Mouse (Mus musculus) C2C12 (cell line): ENCODE data around the gene Scyl1. TPM values are rescaled to one million over a fixed set of nuclear protein-coding genes. Genes with fewer than 3 reads are reported as not detected.

Source experiments
- H3K27me3 ChIP-seq: one replicate; pipeline ENCODE4 v1.6.1; 2011; ENCODE audit not compliant: control insufficient read depth, insufficient read depth, insufficient read length
- H3K36me3 ChIP-seq: one replicate; pipeline ENCODE4 v1.6.1; 2011; ENCODE audit not compliant: control insufficient read depth, insufficient read depth
- H3K4me3 ChIP-seq: one replicate; pipeline ENCODE4 v1.5.1; 2011; ENCODE audit warnings: mild to moderate bottlenecking, control low read depth; ENCODE audit not compliant: poor library complexity, insufficient read depth, severe bottlenecking
- H3K79me2 ChIP-seq: one replicate; pipeline ENCODE4 v1.6.1; 2011; ENCODE audit not compliant: control insufficient read depth, insufficient read depth
- H3K79me3 ChIP-seq: one replicate; pipeline ENCODE4 v1.6.1; 2011; ENCODE audit warnings: low read depth, control low read depth
- H3ac ChIP-seq: one replicate; pipeline ENCODE3; 2011; ENCODE audit warnings: low read depth; ENCODE audit not compliant: control insufficient read depth, insufficient read length
- CEBPB ChIP-seq: IDR thresholded peaks from one replicate; pipeline ENCODE4 v1.6.1; 2011; ENCODE audit warnings: low read depth, mild to moderate bottlenecking, control low read depth, moderate library complexity
- CTCF ChIP-seq: IDR thresholded peaks from one replicate; pipeline ENCODE4 v1.5.1; 2011; ENCODE audit not compliant: control insufficient read depth, insufficient read depth, insufficient read length
- FOSL1 ChIP-seq: IDR thresholded peaks from one replicate; pipeline ENCODE4 v1.8.0; 2011; ENCODE audit warnings: mild to moderate bottlenecking, low read length; ENCODE audit not compliant: poor library complexity, insufficient read depth, severe bottlenecking
- MAX ChIP-seq: IDR thresholded peaks from one replicate; pipeline ENCODE4 v1.6.1; 2011; ENCODE audit warnings: mild to moderate bottlenecking, control low read depth
- MYOD1 ChIP-seq: IDR thresholded peaks from one replicate; pipeline ENCODE4 v1.6.1; 2011; ENCODE audit warnings: low read depth; ENCODE audit not compliant: control insufficient read depth, insufficient read length
- MYOG ChIP-seq: IDR thresholded peaks from one replicate; pipeline ENCODE4 v1.6.1; 2011; ENCODE audit not compliant: control insufficient read depth, insufficient read length; ENCODE audit errors: extremely low read depth
- USF1 ChIP-seq: IDR thresholded peaks from one replicate; pipeline ENCODE4 v1.6.1; 2011; ENCODE audit warnings: low read depth, mild to moderate bottlenecking, control low read depth, moderate library complexity
- polyA plus RNA-seq: library from polyadenylated mRNA; unstranded; fragments of >200 nt; fragmentation: generic; extraction: Trizol; gene quantifications from one replicate; pipeline ENCODE4 v1.2.1, GENCODE M21; 2012; ENCODE audit warnings: missing spikeins

The Scyl1 gene
- polyA plus RNA-seq, 1 experiment = 69.6 TPM

DNA sequence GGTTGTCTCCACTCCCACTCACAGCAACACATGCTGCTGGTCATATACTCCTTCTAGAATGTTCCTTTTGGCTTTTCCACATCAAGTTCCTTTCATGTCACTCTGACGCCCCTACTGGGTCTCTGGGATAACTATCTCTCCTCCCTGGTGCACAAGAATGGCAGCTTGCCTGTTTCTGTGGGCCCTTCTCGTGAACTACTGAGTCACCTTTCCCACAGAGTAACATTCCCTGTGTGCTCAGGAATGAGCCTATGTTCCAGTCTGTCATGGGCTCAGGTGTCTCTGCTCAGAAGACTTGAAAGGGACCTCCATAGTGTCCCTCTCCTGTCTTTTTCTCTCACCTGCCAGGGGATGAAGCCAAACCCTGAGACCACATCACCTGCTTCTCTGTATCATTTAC lies 31.8 kb downstream of the Scyl1 start:
- no peak for TF ChIP-seq MYOD1
- no peak for TF ChIP-seq MYOG
- no peak for TF ChIP-seq MAX
- TF ChIP-seq FOSL1 = no peak
- no peak for TF ChIP-seq USF1
- no peak for TF ChIP-seq CTCF
- H3K27me3 ChIP-seq = peaks cover 16% of the 10 kb centered on the region

GRCm38 (mm10) chr19:5734325-5734724 lies 36.9 kb downstream of the Scyl1 start:
- Histone ChIP-seq H3K79me3 (peaks cover 10% of the 10 kb centered on the region), H3ac (no peak overlapping the region), H3K36me3 (peaks cover 10% of the 10 kb centered on the region), H3K27me3 (peaks cover 16% of the 10 kb centered on the region), H3K4me3 (no peak overlapping the region), H3K79me2 (peaks cover 23% of the 10 kb centered on the region)
- TF ChIP-seq USF1 = no peak
- TF ChIP-seq MYOD1 = no peak
- no peak for TF ChIP-seq MYOG
- TF ChIP-seq FOSL1 = no peak
- no peak for TF ChIP-seq CTCF
- no peak for TF ChIP-seq CEBPB

More for the DNA sequence above, 31.8 kb downstream of the Scyl1 start:
- H3K4me3 ChIP-seq = no peak overlapping the region
- peaks cover 15% of the 10 kb centered on the region for H3K79me3 ChIP-seq
- H3ac ChIP-seq = no peak overlapping the region
- no peaks in the 10 kb centered on the region for H3K36me3 ChIP-seq
- H3K79me2 ChIP-seq = peaks cover 29% of the 10 kb centered on the region

DNA sequence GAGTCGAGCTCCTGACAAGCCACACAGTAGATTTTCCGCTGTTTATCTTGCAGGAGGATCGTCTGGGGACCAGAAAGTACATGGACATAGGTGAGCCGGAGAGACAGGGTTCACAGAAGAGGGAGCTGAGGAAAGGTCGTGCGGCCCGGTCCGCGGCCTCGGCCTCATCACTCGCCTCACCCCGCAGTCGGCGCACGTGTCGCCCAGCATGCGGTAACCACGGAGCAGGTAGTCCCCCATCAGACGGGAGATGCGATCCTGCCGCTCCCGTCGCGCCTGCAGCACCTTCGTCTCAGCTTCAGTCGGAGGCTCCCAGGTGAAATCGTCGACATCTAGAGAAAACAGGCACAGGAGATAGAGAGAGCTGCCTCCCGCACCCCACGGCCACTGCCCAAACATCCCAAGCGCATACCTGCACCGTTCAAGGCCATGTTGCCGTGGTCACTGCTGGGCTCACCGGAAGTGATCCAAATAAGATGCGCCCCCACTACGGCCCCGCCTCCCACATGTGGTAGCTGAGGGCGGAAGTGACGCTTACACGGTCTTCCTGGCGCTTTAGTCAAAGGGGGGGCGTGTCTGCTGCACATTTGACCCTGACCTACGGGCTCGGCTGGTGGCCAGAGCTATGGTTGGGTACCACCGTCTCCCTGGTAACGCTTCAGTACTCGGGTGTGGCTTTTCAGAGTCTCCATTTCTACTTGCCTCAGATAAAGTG lies 39.8 kb downstream of the Scyl1 start:
- H3K27me3 ChIP-seq = peaks cover 6% of the 10 kb centered on the region
- H3K79me3 ChIP-seq = peaks cover 25% of the 10 kb centered on the region
- TF ChIP-seq CTCF = no peak
- TF ChIP-seq USF1 = peak; percentile 73
- TF ChIP-seq MYOD1 = no peak
- TF ChIP-seq FOSL1 = no peak
- TF ChIP-seq MAX = no peak
- TF ChIP-seq MYOG = no peak
- peak overlapping the region; percentile 92 for H3K4me3 ChIP-seq
- peak overlapping the region; percentile 60 for H3ac ChIP-seq
- peaks cover 52% of the 10 kb centered on the region for H3K79me2 ChIP-seq
- H3K36me3 ChIP-seq = peaks cover 10% of the 10 kb centered on the region

DNA sequence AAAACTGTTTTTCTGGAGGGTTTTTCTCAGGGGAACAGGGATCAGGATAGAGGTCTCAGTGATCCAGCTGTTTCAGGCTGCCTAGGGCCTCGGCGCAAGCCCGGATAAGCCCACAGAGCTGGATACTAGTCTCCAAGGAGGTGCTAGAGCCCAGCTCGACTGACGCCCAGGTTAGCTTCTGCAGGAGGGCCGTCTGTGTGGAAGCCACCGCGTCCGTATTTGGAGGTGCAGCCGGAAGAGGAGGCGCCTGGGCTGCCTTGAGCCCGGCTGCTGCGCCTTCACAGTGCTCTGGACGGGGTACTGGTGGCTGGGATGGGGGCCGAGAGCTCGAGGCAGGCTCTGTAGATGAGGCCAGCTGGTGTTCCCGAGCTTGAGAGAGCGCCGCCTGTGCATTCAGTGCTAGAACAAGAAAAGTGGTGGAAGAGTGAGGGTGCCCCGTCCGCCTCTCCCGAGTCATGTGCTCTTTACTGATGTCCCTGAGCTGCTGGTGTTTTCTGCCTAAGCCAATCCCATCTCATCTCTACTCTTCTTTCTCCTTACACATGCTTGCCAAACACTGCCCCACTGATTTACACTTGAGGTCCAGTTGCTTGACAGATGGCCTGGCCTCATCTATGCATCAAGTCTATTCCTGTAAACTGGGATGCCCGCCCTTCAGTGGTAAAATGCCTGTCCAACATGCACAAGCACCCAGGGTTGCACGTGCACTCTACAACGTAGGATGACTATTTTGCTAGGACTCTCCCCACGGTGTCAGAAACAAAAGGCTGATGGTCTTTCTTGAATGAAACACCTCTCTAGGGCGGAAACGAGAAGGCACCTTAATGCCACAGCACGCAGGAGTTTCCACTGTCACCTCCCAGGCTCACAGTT lies 40.7 kb downstream of the Scyl1 start:
- TF ChIP-seq CEBPB (no peak), MYOG (no peak), USF1 (no peak), MYOD1 (no peak), MAX (no peak), CTCF (no peak), FOSL1 (no peak)
- H3K79me3 ChIP-seq = peaks cover 30% of the 10 kb centered on the region

DNA sequence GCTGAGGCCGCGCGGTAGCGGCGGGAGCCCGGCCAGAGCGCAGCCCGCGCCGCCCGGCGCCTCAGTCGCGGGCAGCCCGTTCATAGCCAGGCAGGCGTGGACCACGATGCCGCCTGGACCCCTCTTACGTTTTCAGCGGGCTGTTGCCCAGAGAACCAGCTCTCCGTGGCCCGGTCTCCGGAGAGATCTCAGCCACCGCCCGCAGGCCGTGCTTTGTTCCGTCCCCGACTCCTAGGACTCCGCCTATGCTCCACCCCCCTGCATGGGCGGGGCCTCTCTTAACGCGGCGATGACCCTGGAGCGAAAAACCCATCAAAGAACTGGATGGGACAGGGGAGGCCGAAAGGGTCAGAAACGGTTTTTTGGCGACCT lies 41.8 kb downstream of the Scyl1 start, which contains the start of gene Fam89b:
Gene Fam89b (minus strand): TSS at position 210 of the 372 bp plus-strand sequence.
- Histone ChIP-seq H3K27me3 (no peaks in the 10 kb centered on the region), H3ac (peak within 1 kb of the TSS; percentile 99), H3K79me3 (peaks cover 33% of the 10 kb centered on the region), H3K4me3 (peak within 1 kb of the TSS; percentile 85), H3K79me2 (peaks cover 65% of the 10 kb centered on the region), H3K36me3 (peaks cover 10% of the 10 kb centered on the region)
- TF ChIP-seq MYOG = no peak
- no peak for TF ChIP-seq FOSL1
- no peak for TF ChIP-seq MAX
- no peak for TF ChIP-seq CTCF
- no peak for TF ChIP-seq MYOD1
- no peak for TF ChIP-seq USF1
- TF ChIP-seq CEBPB = no peak

More for the DNA sequence above, 40.7 kb downstream of the Scyl1 start:
- H3ac ChIP-seq = peak overlapping the region; percentile 60
- H3K27me3 ChIP-seq = peaks cover 2% of the 10 kb centered on the region
- peak overlapping the region; percentile 92 for H3K4me3 ChIP-seq
- peaks cover 10% of the 10 kb centered on the region for H3K36me3 ChIP-seq
- H3K79me2 ChIP-seq = peaks cover 61% of the 10 kb centered on the region
